Mouse (Mus musculus) induced T-regulatory cell, adult 2 months (primary cell): ENCODE data around the gene Orm2.

Experiments
- DNase-seq: peaks from one replicate; pipeline ENCODE4 v3.0.0-alpha.2; 2012; ENCODE audit warnings: low read depth

Gene Orm2

DNA sequence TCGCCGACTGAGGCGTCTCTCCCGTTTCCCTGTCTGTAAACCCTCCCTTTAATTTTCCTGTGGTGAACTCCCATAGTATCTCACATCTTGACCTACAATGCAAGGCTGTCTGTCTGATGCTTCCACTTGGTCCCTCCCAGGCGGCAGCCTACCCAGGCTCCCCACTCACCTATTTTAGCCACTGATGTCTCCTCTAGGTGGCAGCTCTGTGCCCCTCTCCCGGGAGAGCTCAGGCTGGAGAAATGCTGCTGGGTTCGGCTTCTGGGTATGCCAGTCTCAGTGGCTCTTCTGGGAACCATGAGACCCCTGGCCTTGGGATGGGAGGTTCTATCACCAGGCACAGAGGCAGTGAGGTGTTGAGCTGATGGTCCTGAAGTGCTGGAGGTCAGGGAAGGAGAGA lies 15.2 kb downstream of the Orm2 start:
- DNase-seq: no peak

- no peak for DNase-seq
Measured at GRCm38 (mm10) chr4:63382676-63383369, 20.6 kb downstream of the Orm2 start.

GRCm38 (mm10) chr4:63383474-63383873 lies 21.2 kb downstream of the Orm2 start:
- peak; percentile 33 for DNase-seq

DNA sequence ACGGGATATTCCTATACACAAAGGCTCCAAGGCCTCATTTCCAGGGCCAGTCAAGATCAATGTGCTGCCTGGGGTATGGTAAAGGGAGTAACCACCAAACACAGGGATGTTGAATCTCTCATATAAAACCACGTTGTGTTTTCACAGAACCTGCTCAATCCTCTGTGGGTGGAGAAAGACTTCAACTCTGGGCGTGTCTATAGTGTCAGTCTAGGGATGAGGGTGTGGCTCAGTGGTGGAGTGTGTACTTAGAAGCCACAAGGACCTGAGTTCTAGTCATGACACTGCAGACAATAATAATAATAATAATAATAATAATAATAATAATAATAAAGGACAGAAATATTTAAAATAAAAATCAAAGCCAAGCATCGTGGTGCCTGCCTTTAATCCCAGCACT lies 22.0 kb downstream of the Orm2 start:
- DNase-seq: peak; percentile 61

DNA sequence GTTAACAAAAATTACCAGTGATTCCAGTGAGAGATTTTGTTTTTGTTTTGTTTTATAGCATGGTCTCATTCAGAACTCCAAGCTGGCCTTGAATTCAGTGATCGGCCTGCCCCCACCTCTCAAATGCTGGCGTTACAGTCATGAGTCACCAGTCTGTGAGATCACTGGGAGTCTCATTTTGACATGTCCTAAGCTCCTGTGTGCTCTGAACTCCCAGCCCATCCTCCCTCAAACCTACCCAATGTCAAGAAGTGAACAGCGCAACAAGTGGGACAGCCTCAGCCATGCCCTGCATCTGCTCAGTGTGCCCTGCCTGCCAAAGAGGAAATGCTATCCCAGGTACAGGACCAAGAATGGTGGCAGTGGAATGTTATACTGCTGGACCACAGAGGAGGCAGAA lies 23.0 kb downstream of the Orm2 start:
- peak; percentile 79 for DNase-seq

- DNase-seq: peak; percentile 99
Measured at GRCm38 (mm10) chr4:63385784-63386183, 23.5 kb downstream of the Orm2 start.

DNA sequence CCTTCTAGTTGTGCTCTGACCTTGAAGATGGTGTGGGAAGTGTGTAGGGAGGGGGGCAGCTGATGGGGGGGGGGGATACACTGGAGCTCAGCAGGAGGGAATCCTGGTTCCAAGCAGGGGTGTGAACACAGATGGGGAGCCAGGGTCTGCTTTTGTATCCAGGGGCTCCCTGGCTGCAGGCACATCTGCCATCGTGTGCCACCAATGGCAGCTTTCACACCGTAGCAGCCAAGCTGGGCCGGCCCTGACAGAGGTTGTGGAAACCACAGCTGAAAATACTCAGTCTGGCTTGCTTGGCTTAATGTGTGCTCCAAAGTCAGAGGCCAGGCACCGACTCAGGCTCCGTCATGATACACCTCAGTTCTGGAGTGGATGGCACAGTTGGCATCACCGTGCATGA lies 25.8 kb downstream of the Orm2 start:
- peak; percentile 56 for DNase-seq

- DNase-seq: peak; percentile 67
Measured at GRCm38 (mm10) chr4:63389121-63389886, 27.1 kb downstream of the Orm2 start.

DNA sequence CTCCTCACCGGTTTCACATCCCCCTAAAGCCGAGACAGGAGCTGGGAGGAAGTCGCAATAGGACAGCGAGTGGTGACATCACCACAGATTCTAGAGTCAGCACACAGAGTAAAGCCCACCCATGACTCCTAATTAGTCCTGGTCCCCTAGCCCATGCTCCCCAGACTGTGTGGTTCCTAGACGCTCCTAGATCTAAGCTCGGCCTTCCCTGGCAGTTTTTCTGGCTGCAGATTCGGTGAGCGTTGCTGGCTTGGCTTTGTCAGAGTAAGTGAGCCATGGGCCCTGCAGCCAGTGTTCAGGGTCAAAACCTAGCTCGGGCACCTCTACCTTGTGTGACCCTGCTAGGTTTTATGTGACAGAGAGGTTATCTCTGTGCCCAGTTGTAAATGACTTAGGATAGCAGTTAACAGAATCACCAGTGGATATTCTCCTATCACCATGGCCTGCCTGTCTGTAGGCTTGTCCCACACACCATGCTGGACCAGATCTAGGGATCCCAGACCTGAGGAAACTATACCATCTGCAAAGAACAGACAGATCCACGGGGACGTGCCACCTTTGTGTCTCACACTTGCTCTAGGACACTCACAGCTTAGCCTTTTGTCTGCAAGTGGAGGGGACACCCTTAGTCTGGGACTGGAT lies 27.8 kb downstream of the Orm2 start:
- DNase-seq: peak; percentile 48

- DNase-seq: peak; percentile 76
Measured at GRCm38 (mm10) chr4:63391322-63391721, 29.1 kb downstream of the Orm2 start.

- no peak for DNase-seq
Measured at GRCm38 (mm10) chr4:63397981-63398537, 35.8 kb downstream of the Orm2 start.

DNA sequence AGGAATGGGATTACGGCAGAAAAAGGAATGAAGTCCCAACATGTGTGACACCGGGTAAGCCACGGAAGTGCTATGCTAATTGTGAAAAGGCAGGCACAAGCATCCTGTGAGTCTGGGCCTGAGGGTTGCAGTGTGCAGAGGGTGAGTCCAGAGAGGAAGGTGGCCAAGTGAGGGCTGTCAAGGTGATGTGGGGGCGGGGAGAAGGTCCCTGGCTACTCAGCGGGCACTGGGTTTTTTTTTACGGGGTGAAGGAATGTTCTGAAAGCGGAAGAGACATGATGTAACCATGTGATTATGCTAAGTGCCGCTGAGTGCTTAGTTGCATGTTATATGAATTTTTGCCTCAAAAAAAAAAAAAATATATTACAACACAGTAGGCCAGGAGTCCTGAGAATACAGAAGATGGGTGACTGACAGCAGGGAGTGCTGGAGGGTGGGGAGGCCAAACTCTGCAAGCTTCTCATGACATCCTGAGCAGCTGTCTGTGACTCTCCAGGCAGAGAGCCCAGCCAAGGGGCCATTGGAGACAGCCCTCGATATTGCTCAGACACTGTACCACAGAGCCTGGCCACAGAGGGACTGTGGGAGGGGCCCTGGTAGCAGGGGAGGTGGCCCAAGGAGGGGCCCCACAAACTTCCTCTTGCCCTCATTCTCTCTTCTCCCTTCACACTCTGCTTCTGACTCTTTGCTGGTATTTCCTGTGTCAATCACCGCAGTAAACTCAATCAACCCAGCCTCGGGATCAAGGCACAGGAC lies 36.8 kb downstream of the Orm2 start:
- peak; percentile 90 for DNase-seq

GRCm38 (mm10) chr4:63399691-63400270 lies 37.5 kb downstream of the Orm2 start:
- DNase-seq: no peak

- peak; percentile 81 for DNase-seq
Measured at GRCm38 (mm10) chr4:63400541-63401306, 38.5 kb downstream of the Orm2 start.

DNA sequence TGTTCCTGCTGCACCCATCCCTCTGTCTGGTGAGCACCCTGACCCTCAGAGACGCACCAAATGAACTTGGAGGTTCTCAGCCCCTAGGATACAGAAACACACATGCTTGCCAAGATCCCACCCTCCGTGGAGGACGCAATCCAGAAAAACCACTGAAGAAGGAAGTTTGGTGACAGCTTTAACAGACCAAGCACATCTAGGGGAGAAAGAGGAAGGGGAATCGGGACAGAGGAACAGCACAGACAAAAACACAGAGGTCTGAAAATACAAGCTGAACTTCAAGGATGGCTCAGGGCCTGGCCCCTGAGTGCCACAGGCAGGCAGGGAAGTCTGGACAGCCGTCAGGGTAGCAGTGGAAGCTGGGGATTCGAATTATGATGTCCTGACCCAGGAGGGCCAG lies 39.4 kb downstream of the Orm2 start:
- peak; percentile 46 for DNase-seq

DNA sequence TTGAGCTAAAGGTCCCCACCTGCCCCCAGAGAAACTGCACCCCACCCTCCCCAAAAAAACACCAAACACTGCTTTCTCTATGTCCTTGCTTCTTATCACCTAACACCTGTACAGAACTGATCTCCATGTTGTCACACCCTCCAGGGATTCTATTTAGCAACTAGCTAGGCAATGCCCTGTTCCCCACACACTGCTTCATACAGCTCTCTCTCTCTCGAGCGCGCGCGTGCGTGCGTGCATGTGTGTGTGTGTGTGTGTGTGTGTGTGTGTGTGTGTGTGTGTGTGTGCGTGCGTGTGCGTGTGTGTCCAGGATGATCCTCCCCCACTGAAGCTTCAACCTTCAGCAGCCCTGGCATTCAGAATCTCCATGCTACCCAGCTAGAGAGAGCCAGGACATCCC lies 39.8 kb downstream of the Orm2 start:
- no peak for DNase-seq

- peak; percentile 66 for DNase-seq
Measured at GRCm38 (mm10) chr4:63402558-63402957, 40.3 kb downstream of the Orm2 start.

- peak; percentile 92 for DNase-seq
Measured at GRCm38 (mm10) chr4:63403040-63403959, 41.1 kb downstream of the Orm2 start, which contains the start of gene Akna. Gene Akna, minus strand, starts transcription at chr4:63403354.

- DNase-seq: peak; percentile 87
Measured at GRCm38 (mm10) chr4:63404205-63404604, 42.0 kb downstream of the Orm2 start.

GRCm38 (mm10) chr4:63405051-63405450 lies 42.8 kb downstream of the Orm2 start:
- DNase-seq: peak; percentile 82
